Mouse (Mus musculus) kidney, postnatal 4 days (tissue): ENCODE results near the gene Gm20388.

Experiments
- DNase-seq, 2 experiments: peaks; one replicate each; pipeline ENCODE4 v3.0.0; 2021; ENCODE audit warnings: mixed read lengths in 2 of 2

The Gm20388 gene

GRCm38 (mm10) chr8:122342806-122343209, 2432.2 kb downstream of the Gm20388 start:
- peak; percentile 73 to 82 for DNase-seq

- DNase-seq, result no peak
Observed at GRCm38 (mm10) chr8:122343341-122343740, 2432.7 kb downstream of the Gm20388 start.

GRCm38 (mm10) chr8:122343758-122344157, 2433.1 kb downstream of the Gm20388 start:
- DNase-seq, result peak; percentile 67 to 74

- DNase-seq, result peak in 1 of 2 experiments; percentile 32
Observed at GRCm38 (mm10) chr8:122344219-122344618, 2433.6 kb downstream of the Gm20388 start.

- no peak for DNase-seq
Observed at GRCm38 (mm10) chr8:122345181-122346095, 2434.8 kb downstream of the Gm20388 start.

GRCm38 (mm10) chr8:122347811-122348552, 2437.3 kb downstream of the Gm20388 start:
- DNase-seq, result no peak

GRCm38 (mm10) chr8:122349357-122350297, 2439.0 kb downstream of the Gm20388 start:
- DNase-seq, result no peak

GRCm38 (mm10) chr8:122350309-122351089, 2439.9 kb downstream of the Gm20388 start:
- no peak for DNase-seq

- DNase-seq, result peak; percentile 30 to 47
Observed at GRCm38 (mm10) chr8:122354157-122354556, 2443.5 kb downstream of the Gm20388 start.

GRCm38 (mm10) chr8:122355642-122356606, 2445.3 kb downstream of the Gm20388 start:
- DNase-seq, result no peak

- DNase-seq, result no peak
Observed at GRCm38 (mm10) chr8:122357202-122357601, 2446.6 kb downstream of the Gm20388 start.

GRCm38 (mm10) chr8:122357641-122358040, 2447.0 kb downstream of the Gm20388 start:
- no peak for DNase-seq

GRCm38 (mm10) chr8:122359111-122359775, 2448.6 kb downstream of the Gm20388 start:
- no peak for DNase-seq

- DNase-seq, result no peak
Observed at GRCm38 (mm10) chr8:122360696-122361416, 2450.2 kb downstream of the Gm20388 start, which contains the start of gene Trhr2. Trhr2 (minus strand) TSS chr8:122360746.

GRCm38 (mm10) chr8:122362271-122362670, 2451.6 kb downstream of the Gm20388 start:
- no peak for DNase-seq

- no peak for DNase-seq
Observed at GRCm38 (mm10) chr8:122362967-122363366, 2452.3 kb downstream of the Gm20388 start.

GRCm38 (mm10) chr8:122368494-122368893, 2457.9 kb downstream of the Gm20388 start:
- DNase-seq, result no peak

- DNase-seq, result peak; percentile 88 to 91
Observed at GRCm38 (mm10) chr8:122369665-122370064, 2459.0 kb downstream of the Gm20388 start.

GRCm38 (mm10) chr8:122371706-122372105, 2461.1 kb downstream of the Gm20388 start:
- no peak for DNase-seq
